Mouse (Mus musculus) monocyte, adult 5-6 weeks (primary cell): Measurements from ENCODE around the gene Polrmt. TPM values are rescaled to one million over a fixed set of nuclear protein-coding genes. Genes with fewer than 3 reads are reported as not detected.
"Not testable (repeated sequence)": the region's sequence is repeated elsewhere in the genome, so short reads cannot be mapped to it uniquely, and the experiment has no call there.

Experiments used
- ATAC-seq: fragments of 153-309, 156-312 bp; replicated peaks from 2 replicates; pipeline ENCODE4 v1.8.0; 2017; ENCODE audit warnings: mild to moderate bottlenecking; ENCODE audit not compliant: low TSS enrichment, insufficient number of reproducible peaks, severe bottlenecking, poor library complexity, low FRiP score
- total RNA-seq: library from RNA; stranded (forward); fragments of 200-1000, 200-491, 200-594 nt; gene quantifications from 3 replicates; pipeline ENCODE4 v1.2.3, GENCODE M21; 2017

Gene Polrmt
- total RNA-seq, 1 experiment from 2014 or later, result 10.4 TPM

DNA sequence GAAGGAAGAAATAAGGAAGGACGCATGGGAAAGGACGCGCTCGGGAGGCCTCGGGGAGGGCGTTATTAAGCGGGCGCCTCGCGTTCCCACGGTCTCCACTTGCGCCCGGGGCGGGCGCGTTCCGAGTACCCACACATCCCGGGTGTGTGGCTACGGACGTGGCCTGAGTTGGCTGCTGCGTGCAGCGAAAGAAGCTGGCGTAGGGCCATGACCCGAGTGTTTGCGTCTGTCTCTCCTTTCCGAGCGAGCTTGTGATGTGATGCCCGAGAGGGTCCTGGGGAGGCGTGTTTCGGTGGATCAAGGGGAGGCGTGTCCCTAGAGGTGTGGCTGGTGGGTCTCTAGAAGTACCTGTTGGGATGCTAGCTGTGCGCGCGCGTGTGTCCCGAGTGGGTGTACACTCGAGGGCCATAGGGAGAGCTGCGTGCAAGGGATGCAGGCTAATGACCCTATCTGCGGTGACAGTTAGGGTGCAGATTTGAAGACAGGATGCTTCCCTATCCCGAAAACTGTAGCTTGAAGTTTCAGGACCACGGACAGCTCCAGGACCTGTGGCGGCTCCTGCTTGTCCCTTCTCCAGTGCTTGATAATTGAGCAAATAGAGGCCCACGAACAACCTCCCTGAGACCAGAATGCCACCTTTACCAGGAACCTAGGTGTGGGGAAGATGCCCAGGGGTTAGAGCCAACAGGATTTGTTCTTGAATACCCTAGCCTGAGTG lies 28.6 kb downstream of the Polrmt start:
- ATAC-seq, result no peak

DNA sequence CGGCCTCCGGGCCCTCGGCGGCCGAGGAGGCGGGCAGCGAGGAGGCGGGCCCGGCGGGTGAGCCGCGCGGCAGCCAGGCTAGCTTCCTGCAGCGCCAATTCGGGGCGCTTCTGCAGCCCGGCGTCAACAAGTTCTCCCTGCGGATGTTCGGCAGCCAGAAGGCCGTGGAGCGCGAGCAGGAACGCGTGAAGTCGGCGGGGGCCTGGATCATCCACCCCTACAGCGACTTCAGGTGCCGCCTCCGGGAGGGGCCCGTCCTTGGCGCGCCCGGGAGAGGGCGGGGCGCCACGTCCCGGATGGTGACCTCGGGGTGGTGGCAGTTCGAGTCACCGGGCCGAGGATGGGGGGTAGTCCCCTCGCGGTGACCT lies 29.4 kb downstream of the Polrmt start:
- ATAC-seq, result no peak

DNA sequence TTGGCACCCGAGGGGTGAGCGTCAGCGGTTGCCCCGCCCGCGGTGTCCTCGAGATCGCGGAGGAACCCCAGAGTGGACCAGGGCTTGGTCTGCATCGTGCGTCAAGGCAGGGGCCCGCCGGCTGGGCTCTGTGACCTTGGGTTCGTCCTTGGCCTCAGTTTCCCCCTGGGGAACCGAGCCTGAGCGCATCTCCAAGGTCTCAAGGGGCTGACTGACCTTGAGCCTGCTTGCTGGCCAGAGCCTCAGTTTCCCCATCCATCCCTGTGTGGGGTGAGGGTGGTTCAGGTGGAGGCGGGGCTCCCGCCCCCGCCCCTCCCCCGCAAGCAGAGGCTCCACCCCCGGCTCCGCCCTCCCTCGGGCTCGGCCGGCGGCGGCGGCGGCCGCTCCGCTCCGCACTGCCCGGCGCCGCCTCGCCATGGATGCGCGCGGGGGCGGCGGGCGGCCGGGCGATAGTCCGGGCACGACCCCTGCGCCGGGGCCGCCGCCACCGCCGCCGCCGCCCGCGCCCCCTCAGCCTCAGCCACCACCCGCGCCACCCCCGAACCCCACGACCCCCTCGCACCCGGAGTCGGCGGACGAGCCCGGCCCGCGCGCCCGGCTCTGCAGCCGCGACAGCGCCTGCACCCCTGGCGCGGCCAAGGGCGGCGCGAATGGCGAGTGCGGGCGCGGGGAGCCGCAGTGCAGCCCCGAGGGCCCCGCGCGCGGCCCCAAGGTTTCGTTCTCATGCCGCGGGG lies 30.0 kb downstream of the Polrmt start, which contains the start of gene Hcn2:
TSS of gene Hcn2 (plus strand) at position 381 of the 734 bp plus-strand sequence.
- no peak for ATAC-seq

DNA sequence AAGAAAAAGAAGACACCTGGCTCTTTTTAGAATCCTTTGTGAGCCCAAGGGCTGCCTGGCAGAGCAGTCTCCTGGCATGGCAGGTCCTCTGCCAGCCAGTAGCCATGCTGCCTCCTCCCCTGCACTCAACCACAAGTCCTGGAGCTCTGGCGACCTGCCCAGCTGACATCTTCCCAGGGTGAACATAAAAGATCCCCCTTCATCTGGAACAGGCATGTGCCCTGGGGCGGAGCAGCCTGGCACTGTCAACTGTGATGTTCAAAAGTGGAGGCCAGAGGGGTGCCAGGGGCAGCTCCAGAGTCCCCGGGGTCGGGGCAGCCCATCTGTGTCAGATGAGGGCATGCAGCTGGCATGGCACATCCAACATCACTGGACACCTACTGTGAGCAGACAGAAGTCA lies 31.4 kb downstream of the Polrmt start:
- no peak for ATAC-seq

DNA sequence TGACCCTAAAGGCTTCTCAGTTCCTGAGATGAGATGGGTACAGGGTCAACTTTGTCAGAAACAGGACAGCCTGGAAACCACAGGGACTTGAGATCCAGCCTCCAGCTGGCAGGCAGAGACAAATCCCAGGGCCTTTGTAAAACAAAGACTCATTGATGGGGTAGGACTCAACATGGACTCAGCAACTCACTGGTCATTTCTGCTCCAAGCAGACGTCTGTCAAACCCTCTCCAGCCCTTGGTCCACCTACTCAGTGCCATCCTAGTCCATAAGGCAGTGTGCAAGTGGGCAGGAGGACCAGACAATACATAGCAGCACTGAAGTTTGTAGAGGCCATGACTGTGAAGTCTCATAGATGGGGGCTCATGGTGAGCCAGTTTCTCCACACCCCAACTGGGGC lies 33.2 kb downstream of the Polrmt start:
- ATAC-seq, result no peak

DNA sequence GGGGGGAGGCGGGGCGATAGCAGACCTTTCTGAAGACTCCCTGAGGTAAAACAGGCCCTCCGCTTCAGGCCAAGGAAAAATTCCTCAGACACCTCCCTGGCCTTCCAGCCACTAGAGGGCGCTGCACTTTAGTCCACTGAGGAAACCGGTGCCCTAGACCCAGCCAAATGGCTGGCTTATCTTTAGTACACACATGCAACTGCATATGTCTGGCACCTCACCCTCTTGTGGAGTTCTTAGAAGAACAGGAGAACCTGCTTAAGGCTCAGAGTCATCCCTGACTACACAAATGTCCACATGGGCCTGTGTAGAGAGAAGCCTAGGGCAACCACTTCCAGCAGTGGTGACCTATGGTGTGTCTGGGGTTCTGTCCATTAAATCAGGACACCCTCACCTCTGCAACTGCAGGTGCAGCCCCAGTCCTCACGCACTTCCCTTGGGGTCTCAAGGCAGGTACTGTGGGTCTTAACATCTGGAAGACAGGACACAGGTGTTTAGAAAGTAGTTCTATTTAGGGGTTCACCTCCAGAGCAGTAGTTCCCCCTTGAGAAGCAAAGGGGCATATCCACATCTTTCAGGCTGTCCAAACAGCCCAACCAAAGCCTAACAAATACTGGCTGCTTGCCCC lies 33.8 kb downstream of the Polrmt start:
- no peak for ATAC-seq

DNA sequence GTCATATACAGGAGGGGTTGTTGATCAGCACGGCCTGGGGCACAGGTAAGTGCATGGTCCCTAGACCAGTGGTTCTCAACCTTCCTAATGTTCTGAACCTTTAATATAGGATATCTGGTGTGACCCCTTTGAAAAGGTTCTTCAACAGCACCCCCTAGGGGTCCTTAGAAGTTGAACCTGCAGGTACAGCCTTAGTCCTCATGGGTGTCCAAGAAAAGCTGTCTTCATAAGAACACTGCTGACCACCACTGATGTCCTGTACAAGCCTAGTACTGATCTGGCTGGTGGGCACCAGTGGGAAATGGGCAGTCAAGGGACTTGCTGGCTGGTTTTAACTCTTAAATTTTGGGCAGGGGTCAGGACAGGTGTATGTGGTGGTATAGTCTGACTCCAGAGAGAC lies 34.4 kb downstream of the Polrmt start:
- no peak for ATAC-seq

DNA sequence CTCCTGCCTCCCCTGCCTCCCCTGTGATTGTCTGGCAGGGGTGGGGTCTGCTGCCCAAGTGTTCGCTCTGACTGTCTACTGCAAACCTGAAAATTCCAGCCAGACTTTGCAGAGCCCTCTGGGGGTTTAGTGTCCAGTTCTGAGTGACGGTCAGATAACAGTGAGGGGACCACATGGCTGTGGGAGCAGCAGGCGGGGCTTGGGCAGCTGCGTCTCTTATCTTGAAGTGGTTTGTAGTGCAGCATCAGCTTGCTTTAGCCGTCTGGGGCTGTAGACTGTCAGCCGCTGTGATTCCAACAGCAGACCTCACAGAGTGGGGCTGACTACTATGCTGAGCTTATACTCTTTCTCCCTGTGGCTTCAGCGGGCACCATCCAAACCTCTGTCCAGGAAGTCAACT lies 37.1 kb downstream of the Polrmt start:
- no peak for ATAC-seq

DNA sequence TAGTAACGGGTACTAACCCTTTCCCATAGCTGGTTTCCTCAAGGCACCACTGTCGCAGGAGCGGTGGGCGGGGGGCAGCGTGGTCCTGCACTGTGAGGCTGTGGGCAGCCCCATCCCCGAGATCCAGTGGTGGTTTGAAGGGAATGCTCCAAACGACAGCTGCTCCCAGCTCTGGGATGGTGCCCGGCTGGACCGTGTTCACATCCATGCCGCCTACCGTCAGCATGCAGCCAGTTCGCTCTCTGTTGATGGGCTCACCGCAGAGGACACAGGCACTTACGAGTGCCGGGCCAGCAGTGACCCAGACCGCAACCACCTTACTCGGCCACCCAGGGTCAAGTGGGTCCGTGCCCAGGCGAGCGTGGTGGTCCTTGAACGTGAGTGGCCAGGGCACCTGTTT lies 37.7 kb downstream of the Polrmt start:
- ATAC-seq, result no peak

DNA sequence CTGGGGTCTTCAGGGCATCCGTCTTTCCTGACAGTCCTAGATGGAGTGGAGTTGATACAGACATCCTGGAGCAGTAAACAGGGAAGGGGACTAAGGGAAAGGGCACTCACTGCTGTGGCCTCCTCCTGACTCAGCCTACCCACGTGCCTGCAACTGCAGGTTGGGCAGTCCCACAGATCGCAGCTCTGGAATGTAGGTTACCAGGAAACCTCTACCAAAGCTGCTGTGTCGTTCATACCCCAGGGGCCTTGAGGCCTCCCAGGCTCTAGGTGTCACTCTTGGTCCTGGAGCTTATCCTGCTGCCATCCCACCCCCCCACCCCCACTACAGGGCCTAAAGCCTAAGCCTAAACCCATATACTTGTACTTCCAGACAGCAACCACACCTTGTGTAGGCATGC lies 38.6 kb downstream of the Polrmt start:
- ATAC-seq, result no peak

DNA sequence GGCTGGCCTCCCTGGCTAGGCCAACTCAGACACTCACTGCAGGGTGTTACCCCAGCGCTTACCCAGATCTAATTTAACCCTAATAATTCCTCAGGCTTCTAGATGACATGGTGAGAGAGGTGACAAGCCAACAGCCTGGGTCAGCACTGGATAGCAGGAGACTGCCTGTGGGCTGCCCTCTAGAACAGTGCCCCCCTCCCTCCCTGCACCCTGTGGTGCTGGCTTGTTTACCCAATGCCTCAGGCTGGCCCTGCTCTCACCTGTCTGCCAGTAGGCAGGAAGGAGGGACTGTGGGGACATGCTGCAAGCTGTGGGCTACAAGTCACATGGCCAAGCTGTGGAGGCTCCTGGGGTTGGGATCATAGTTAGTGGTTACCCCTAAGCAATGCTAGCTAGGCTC lies 39.2 kb downstream of the Polrmt start:
- no peak for ATAC-seq

DNA sequence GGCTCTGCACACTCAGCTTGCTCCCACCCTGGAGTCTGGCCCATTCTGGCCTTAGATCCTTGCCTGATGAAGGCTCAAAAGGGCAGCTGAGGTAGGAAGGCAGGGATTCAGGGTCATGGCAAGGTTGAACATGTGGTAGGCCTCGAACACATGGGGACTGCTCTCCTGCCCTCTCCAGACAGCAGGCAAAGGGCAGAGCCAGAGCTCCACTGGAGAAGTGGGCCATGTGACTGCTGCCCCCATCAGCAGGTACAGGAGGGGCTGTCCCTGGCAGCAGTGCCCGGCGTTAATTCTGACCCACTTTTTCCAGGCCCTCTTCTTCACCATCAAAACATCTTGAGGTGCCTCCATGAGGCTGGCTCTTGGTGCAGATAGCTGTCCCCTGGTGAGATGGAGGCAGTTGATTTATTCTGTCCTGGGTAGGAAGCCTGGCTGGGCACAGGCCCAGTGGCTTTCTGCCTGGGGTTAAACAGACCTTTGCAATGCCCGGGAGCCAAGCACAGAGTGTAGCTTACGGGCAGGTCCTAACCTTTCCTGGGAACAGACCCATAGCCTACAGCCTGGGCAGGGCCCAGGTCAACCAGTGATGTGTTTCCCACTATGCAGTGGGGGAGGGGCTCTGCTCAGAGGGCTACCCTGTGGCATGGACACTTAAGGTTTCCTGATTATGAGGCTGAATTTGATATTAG lies 39.8 kb downstream of the Polrmt start:
- ATAC-seq, result no peak

DNA sequence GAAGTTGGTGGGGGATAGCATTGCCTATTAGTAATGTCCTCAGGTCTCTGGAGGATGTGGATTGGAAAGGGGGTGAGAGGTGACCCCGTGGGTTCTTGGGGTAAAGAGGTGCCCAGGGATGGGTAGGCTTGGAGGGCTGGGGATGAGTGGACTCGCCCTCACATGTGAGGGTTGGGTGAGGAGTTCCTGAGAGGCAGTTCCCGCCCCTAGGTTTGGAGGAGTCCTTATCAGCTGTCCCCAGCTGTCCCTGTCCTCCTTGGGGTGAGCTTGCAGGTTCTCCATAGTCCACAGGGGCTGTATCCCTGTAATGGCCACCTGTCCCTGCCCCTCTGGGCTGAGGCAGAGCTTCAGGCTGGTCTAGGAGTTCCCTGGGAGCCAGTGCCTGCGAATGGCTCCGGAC lies 40.4 kb downstream of the Polrmt start:
- ATAC-seq, result no peak

DNA sequence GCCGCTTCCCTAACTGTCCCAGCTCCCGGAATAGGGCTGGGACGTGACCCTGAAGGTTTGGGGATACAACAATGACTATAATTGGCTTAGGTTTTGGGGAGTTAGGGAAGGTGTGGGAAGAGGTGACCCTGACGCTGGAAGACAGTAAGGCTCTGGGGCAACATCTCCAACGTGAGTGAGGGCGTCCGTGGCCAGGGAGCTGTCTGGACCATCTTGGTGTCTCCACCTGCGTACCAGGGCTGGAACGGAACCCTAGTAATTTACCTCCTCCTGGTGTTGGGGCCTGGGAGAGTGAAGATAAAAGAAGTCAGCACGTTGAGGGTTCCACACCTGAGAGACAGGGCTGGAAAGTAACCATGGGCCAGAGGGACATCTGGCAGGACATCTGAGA lies 41.4 kb downstream of the Polrmt start:
- no peak for ATAC-seq

DNA sequence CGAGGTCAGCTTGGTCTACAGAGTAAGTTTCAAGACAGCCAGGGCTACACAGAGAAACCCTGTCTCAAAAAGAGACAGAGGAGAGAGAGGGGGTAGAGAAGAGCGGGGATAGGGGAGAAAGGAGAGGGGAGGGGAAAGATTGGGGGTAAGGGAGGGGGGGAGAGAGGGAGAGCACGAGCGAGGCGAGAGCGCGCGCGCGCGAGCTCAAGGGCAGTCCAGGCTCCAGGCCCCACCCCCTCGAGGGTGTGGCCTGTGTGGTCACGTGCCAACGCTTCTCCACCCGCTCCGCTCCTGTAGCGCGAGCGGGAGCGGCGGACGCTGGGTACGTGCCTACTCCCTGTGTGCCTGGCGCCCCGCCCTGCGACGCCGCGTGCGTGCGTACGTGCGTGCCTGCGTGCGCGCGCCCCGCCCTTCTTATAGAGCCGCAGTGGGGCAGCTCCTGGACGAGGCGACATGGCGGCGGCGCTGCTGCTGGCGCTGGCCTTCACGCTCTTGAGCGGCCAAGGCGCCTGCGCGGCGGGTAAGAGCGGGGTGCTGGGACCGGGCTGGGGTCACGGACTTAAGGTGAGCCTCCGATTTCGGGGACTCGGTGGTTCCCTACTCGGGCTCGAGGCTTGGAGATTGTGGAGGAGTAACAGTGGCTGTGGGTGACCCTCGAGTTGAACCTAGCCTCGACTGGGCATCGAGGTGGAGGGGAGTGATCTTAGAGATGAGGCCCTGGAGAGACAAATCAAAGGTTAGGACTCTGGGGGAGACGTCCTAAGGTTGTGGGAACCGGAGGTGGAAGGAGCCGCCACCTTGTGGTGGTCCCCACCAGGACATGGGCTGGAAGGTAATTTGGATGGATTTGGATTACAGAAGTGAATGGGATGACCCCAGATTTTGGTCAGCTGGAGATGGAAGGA lies 42.1 kb downstream of the Polrmt start, which contains the start of gene Bsg:
TSS of gene Bsg (plus strand) at position 427 of the 905 bp plus-strand sequence.
- peak; percentile 86 for ATAC-seq

DNA sequence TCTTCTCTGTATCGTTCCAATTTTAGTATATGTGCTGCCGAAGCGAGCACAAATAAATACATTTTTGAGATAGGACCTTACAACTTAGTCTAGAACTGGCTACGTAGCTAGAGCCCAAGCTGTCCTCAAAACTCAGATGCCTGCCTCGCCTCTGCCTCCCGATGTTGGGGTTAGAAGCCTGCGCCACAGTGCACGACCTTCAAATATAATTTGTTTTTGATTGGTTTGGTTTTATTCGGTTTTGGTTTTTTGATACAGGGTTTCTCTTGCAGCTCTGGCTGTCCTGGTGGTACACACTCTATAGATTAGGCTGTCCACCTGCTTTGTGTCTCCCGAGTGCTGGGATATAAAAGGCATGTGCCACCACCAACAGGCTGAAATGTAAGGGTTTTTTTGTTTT lies 42.8 kb downstream of the Polrmt start:
- ATAC-seq, result no peak

DNA sequence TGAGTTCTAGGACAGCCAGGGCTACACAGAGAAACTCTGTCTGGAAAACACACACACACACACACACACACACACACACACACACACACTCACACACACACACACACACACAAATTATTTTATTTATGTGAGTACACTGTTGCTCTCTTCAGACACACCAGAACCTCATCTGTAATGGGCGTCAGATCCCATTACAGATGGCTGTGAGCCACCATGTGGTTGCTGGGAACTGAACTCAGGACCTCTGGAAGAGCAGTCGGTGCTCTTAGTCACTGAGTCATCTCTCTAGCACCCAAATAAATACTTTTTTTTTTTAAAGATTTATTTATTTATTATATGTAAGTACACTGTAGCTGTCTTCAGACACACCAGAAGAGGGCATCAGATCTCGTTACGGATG lies 43.4 kb downstream of the Polrmt start:
- ATAC-seq, result not testable (repeated sequence)

DNA sequence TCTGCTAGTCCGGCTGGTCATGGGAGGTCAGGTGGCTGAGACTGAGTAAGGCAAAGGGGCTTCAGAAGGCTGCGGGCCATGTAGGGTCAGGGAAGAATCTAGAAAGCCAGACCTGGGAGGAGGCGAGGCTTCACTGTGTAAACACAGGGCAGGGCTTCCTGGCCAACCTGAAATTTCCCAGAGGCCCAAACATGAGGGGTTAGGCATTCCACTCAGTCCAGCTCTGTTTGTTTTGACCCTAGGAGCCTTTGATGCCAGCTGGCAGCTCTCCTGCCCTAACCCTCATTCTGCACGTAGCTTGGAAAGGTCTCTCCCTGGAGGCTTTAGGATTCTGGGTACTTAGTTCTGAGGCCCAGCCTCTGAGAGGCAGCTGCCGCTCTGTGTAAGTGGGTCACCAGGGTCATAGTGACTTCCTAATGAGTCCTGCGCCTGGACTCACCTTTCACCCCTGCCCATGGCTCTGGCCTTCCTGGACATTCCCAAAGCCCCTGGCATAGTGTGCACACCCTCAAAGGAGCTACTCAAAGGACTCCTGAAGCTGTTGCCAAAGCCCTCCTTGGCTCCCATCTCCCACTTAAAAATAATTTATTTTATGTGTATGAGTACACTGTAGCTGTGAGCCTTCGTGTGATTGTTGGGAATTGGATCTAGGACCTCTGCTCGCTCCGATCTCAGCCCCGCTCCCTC lies 44.8 kb downstream of the Polrmt start:
- ATAC-seq, result no peak
